Mouse (Mus musculus) G1E (cell line): ENCODE results near the gene Ralgps1. TPM values are rescaled to one million over a fixed set of nuclear protein-coding genes. Genes with fewer than 3 reads are reported as not detected.

Source experiments
- ATAC-seq: 2 replicates; pipeline ENCODE4 v1.8.0; 2016; ENCODE audit warnings: mild to moderate bottlenecking; ENCODE audit not compliant: insufficient number of reproducible peaks, poor library complexity, low FRiP score, severe bottlenecking; ENCODE audit errors: extremely low read depth
- DNase-seq: peaks from one replicate; pipeline ENCODE4 v3.0.0; 2012; ENCODE audit warnings: low spot score
- H3K27me3 ChIP-seq: 2 replicates; pipeline ENCODE4 v1.6.1; 2012; ENCODE audit warnings: mild to moderate bottlenecking, low read length, inconsistent platforms; ENCODE audit not compliant: insufficient read depth
- H3K36me3 ChIP-seq: replicated peaks from 2 replicates; pipeline ENCODE3; 2012; ENCODE audit warnings: mild to moderate bottlenecking, inconsistent platforms
- H3K4me1 ChIP-seq: 2 replicates; pipeline ENCODE4 v1.6.1; 2012; ENCODE audit warnings: low read depth, low read length, inconsistent platforms, mixed read lengths; ENCODE audit not compliant: insufficient read depth
- H3K4me3 ChIP-seq: 2 replicates; pipeline ENCODE4 v1.5.1; 2012; ENCODE audit warnings: low read depth, mild to moderate bottlenecking, inconsistent platforms, low read length, moderate library complexity, mixed read lengths
- H3K9me3 ChIP-seq: replicated peaks from 2 replicates; pipeline ENCODE4 v1.6.1; 2012; ENCODE audit warnings: inconsistent platforms
- CTCF ChIP-seq: IDR thresholded peaks from 2 replicates; pipeline ENCODE4 v1.5.1; 2012; ENCODE audit warnings: low read depth, low read length, inconsistent platforms, mixed read lengths
- GATA1 ChIP-seq: IDR thresholded peaks from 2 replicates; pipeline ENCODE4 v1.6.1; 2012; ENCODE audit warnings: borderline replicate concordance, low read length, inconsistent platforms, mixed read lengths
- GATA2 ChIP-seq: IDR thresholded peaks from 2 replicates; pipeline ENCODE4 v1.6.1; 2012; ENCODE audit warnings: low read depth, low read length, inconsistent platforms, borderline replicate concordance
- POLR2AphosphoS5 ChIP-seq: IDR thresholded peaks from 2 replicates; pipeline ENCODE4 v1.6.1; 2012; ENCODE audit warnings: low read depth, low read length, inconsistent platforms; ENCODE audit not compliant: insufficient replicate concordance
- TAL1 ChIP-seq: conservative IDR thresholded peaks from 2 replicates; pipeline ENCODE4 v1.6.1; 2012; ENCODE audit warnings: low read depth, low read length, inconsistent platforms, mixed read lengths
- polyA plus RNA-seq: library from polyadenylated mRNA; stranded (reverse); fragments of >175 nt; gene quantifications from 2 replicates; pipeline ENCODE4 v1.2.3, GENCODE M21; 2012
- total RNA-seq, 2 experiments: library from RNA; stranded (forward) in 1 of 2; stranded (reverse) in 1 of 2; fragments of 200-1000 nt in 1 of 2; fragments of >200 nt in 1 of 2; fragmentation: Nextera tagmentation in 1 of 2; gene quantifications; 2 replicates each; pipeline ENCODE4 v1.2.3; 2014 to 2017

Ralgps1 gene
- total and polyA plus RNA-seq, 3 experiments, result 1.8 to 6.4 (median 3.4) TPM

DNA sequence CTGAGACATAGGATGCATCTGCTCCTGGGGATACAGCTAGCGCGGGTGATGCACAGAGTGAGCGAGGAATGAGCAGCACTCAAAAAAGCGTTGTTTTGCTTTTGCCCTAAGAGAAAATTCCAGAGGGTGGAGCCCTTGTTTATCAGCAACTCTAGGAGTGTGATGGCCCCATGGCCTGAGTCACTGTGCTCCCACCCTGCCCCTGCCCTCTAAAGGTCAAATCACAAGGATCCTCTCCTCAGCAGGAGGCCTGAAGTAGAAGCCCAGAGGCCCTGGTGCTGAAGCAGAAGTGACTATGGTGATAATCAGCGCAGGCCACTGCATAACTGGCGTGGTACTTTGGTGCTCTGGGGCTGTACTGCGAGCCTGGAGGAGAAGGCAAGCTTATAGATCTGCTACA is 211.7 kb downstream of the Ralgps1 start:
- DNase-seq (no peak), ATAC-seq (no peak)
- no peak for TF ChIP-seq GATA1
- no peak for TF ChIP-seq GATA2
- no peak for TF ChIP-seq POLR2AphosphoS5
- no peak for TF ChIP-seq CTCF
- no peak for TF ChIP-seq TAL1
- Histone ChIP-seq H3K9me3 (no peaks in the 10 kb centered on the region), H3K27me3 (peaks cover 5% of the 10 kb centered on the region), H3K4me1 (no peaks in the 10 kb centered on the region), H3K4me3 (no peak overlapping the region; the same call in 1 of the 2 replicates), H3K36me3 (no peaks in the 10 kb centered on the region)

DNA sequence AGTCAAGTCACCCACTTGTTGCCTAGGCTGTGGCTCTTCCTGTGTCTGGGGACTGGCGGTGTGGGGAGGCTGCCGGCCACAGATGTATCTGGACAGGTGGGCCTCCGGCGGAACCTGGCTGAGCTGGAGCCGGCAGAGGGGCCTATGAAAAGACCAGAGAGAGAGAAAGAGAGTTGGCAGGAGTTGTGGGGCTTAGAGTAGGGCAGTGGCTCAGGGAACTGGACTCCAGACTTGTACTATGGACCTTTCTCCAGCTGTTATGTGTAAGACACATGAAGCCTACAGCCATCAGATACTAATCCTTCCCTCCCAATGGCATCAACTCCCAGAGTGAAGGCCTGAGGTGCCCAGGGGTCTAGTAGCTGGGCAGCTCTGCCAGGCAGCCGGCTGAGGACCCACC is 212.4 kb downstream of the Ralgps1 start:
- no peak for ATAC-seq
- peaks cover 5% of the 10 kb centered on the region for H3K27me3 ChIP-seq
- H3K4me3 ChIP-seq, result no peak overlapping the region
- H3K4me1 ChIP-seq, result no peaks in the 10 kb centered on the region
- H3K36me3 ChIP-seq, result no peaks in the 10 kb centered on the region
- no peaks in the 10 kb centered on the region for H3K9me3 ChIP-seq
- TF ChIP-seq CTCF (no peak), TAL1 (no peak), GATA2 (no peak)
- no peak for DNase-seq

DNA sequence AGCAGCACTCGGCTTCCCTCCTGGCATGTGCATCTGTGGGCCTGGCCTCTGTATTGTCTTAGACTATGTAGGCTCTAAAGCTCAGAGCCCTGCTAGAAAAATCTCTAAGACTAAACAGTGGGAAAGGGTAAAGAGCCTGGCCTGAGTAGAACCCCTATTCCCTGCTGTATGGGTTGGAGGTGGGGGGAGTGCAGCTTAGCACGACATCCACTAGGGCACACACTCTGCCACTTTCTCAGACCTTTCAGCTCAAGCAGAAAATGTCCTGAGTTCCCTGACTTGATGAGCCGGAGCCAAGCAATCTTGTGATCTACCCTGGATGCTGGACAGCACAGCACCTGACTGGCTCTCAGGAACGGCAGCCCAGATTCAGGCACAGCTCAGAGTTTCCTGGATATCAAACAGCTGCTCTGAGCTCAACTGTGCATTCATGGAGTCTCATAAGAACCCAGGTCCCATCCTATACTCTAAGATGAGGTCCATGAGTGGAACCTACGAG is 215.0 kb downstream of the Ralgps1 start:
- no peak for ATAC-seq
- no peaks in the 10 kb centered on the region for H3K36me3 ChIP-seq
- no peak for DNase-seq
- no peak for TF ChIP-seq GATA1
- no peaks in the 10 kb centered on the region for H3K4me1 ChIP-seq
- H3K4me3 ChIP-seq, result no peak overlapping the region
- H3K27me3 ChIP-seq, result peaks cover 5% of the 10 kb centered on the region; the same call in 1 of the 2 replicates
- H3K9me3 ChIP-seq, result no peaks in the 10 kb centered on the region

DNA sequence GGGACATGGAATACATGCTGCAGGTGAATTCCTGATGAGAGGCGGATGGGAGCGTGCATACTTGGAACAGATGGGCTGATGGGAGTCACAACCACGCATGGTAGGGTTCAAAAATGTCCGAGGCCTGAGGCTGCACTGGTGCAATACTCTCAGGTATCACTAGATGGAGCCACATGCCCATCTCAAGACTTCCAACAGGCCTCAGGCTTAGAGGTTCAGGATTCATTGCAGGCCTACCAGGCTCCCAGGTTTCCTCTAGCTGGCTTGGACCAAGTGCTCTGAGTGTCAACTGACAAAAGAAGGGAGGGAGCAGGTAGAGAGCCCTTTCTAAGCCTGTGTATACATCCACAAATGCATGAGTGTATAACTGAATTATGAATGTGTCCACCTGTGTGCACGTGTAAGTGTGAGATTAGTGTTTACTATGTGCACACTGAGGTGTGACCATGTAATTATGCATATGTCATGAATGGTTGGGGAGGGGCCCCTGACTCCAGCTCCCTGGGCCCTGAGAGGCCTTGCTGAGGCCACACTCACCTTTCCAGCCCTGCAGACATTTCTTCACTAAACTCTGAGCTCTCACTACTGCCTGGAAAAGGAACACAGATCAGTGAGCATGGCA is 216.4 kb downstream of the Ralgps1 start:
- TF ChIP-seq CTCF (peak; percentile 76), GATA2 (no peak)
- Histone ChIP-seq H3K36me3 (no peaks in the 10 kb centered on the region), H3K4me1 (no peaks in the 10 kb centered on the region), H3K4me3 (no peak overlapping the region), H3K9me3 (no peaks in the 10 kb centered on the region), H3K27me3 (peaks cover 3% of the 10 kb centered on the region; the same call in 1 of the 2 replicates)
- peak; percentile 41 for DNase-seq
- no peak for ATAC-seq

DNA sequence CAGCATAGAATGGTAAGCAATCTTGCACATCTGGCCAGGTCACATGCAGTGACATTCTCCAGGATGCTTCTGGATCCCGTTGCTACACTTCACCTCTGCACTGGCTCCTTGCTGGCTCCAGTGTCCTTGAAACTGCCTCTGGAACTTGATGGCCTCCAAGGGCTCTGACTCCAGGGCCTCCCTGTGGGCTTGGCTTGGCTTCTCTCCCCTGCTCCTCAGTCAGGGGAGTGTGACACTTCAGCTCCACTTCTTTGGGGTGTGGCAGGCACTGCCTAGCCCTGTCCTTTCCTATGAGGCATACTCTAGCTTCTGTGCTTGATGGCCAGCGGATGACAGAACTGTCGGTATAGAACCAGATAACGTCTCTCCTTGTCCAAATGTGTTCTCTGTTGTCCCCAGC is 224.3 kb downstream of the Ralgps1 start:
- DNase-seq, result no peak
- peaks cover 13% of the 10 kb centered on the region for H3K27me3 ChIP-seq
- no peaks in the 10 kb centered on the region for H3K9me3 ChIP-seq
- no peaks in the 10 kb centered on the region for H3K36me3 ChIP-seq
- H3K4me3 ChIP-seq, result no peak overlapping the region
- TF ChIP-seq GATA2 (no peak), GATA1 (no peak), POLR2AphosphoS5 (no peak), CTCF (no peak), TAL1 (no peak)
- no peaks in the 10 kb centered on the region for H3K4me1 ChIP-seq
- no peak for ATAC-seq

DNA sequence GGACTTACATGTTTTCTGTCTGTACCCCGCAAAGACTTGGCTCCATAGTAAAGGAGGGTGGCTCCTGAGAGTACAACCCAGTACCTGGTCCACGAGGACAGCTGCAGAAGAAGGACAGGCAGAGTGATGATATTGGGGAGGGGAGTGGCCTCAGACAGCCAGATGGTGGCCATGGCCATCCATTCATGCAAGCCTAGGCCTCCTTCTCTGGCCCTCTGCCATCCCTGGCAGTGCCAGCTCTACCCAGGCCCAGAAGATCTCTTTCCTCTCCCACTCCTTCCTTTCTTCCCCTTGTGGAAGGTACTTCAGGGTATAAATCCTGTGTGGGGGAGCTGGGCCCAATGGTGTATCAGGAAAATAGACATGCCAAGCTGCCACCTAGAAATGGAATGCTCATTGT is 228.0 kb downstream of the Ralgps1 start:
- DNase-seq (no peak), ATAC-seq (no peak)
- Histone ChIP-seq H3K4me3 (no peak overlapping the region), H3K9me3 (no peaks in the 10 kb centered on the region), H3K36me3 (no peaks in the 10 kb centered on the region), H3K4me1 (no peaks in the 10 kb centered on the region), H3K27me3 (peaks cover 13% of the 10 kb centered on the region; the same call in 1 of the 2 replicates)
- no peak for TF ChIP-seq TAL1
- TF ChIP-seq GATA1, result no peak
- no peak for TF ChIP-seq GATA2
- no peak for TF ChIP-seq CTCF
- TF ChIP-seq POLR2AphosphoS5, result no peak

DNA sequence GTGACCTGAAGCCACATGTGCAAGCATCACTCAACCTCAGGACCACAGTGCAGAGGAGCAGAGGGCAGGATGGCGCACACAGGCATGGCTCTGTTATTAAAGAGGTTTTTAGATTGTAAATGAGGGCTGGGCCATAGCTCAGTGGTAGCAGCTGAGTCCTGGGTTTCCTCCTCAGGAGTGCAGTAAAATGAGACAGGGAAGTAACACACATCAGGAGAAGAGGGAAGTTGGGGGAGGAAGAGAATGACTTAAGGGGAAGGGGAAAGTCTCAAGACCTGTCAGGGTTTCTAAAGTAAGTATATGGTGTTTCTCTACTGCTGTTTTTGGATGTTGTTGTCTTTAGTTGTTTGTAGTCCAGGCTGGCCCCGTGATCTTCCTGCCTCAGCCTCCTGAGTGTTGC is 232.8 kb downstream of the Ralgps1 start:
- ATAC-seq (no peak), DNase-seq (no peak)
- Histone ChIP-seq H3K4me3 (no peak overlapping the region), H3K27me3 (peaks cover 23% of the 10 kb centered on the region), H3K4me1 (no peaks in the 10 kb centered on the region), H3K9me3 (no peaks in the 10 kb centered on the region), H3K36me3 (no peaks in the 10 kb centered on the region)
- no peak for TF ChIP-seq GATA2
- TF ChIP-seq GATA1, result no peak
- TF ChIP-seq CTCF, result no peak
- TF ChIP-seq POLR2AphosphoS5, result no peak
- no peak for TF ChIP-seq TAL1
